Mouse (Mus musculus): ENCODE measurements around the gene Muc13. TPM values are rescaled to one million over a fixed set of nuclear protein-coding genes. Genes with fewer than 3 reads are reported as not detected.
A peak's percentile ranks its signal among the peaks of the same experiment; 100 is the strongest.

The Muc13 gene
- total and polyA plus RNA-seq, 2 experiments from 2014 or later: 0.06 TPM; not detected in 1

DNA sequence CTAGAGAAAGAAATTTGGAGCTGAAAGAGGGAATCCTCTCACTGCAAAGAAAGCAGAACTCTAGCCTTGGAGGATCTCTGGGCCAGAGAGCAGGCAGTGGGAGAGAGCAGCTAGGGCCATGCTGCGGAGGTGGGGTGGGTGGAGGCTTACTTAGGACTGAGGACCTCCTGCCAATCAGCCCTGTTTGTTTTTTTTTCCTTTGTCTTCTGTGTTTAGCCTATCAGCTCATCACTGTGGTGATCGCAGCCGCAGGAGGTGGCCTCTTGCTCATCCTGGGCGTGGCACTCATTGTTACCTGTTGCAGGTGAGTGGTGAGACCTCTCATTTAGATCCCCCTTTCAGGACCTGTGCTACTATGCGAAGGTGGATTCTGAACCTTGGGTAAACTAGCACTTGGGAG is 33.3 kb upstream of the Muc13 start:
- H3K9me3 ChIP-seq (ENCODE audit: low read length): no peaks in the 10 kb centered on the region
- H3K4me2 ChIP-seq (ENCODE audit: low read depth, low read length): no peak overlapping the region
- no peaks in the 10 kb centered on the region for H3K27me3 ChIP-seq (ENCODE audit: insufficient read depth, low read length)
- H3K4me3 ChIP-seq (ENCODE audit: low read length): no peak overlapping the region
- no peak overlapping the region for H3K9ac ChIP-seq (replicated peaks; ENCODE audit: low read length)
- WGBS: 32% methylated on average over 5 of the region's 5 CpGs
- TF ChIP-seq CTCF (IDR thresholded peaks at IDR 0.05; ENCODE audit: low read depth): no peak
- ATAC-seq (no peak), DNase-seq (ENCODE audit: low spot score) (no peak)
- H3K27ac ChIP-seq: no peak overlapping the region
- H3K4me1 ChIP-seq (ENCODE audit: insufficient read depth, low read length): no peaks in the 10 kb centered on the region
- H3K36me3 ChIP-seq (ENCODE audit: insufficient read depth, low read length): peaks cover 8% of the 10 kb centered on the region; the same call in 1 of the 2 replicates

DNA sequence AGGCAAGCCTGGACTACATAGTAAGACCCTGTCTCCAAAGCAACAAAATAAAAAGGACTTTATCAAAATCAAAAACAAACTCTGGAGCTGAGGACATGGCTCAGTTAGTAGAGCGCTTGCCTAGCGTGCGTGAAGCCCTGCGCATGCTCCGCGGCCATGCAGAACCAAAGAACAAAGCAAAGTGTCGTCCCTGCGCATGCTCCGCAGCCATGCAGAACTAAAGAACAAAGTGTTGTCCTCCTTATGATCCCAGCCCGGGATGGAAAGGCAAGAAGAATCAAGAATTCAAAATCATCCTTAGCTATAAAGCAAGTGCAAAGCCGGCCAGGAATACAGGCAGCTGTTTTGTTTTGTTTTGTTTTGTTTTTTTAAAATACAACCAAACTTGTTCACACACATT is 32.8 kb upstream of the Muc13 start:
- WGBS: 38% methylated on average over 11 of the region's 11 CpGs
- no peak overlapping the region for H3K9ac ChIP-seq (replicated peaks; ENCODE audit: low read length)
- peak; percentile 55 for DNase-seq (ENCODE audit: low spot score)
- ATAC-seq: 0 out of 2 replicates have a peak, but pooled peaks have one; percentile 50
- no peak overlapping the region for H3K27ac ChIP-seq
- no peaks in the 10 kb centered on the region for H3K27me3 ChIP-seq (ENCODE audit: insufficient read depth, low read length)
- no peak overlapping the region for H3K4me2 ChIP-seq (ENCODE audit: low read depth, low read length)
- H3K36me3 ChIP-seq (ENCODE audit: insufficient read depth, low read length): peaks cover 8% of the 10 kb centered on the region; the same call in 1 of the 2 replicates
- no peaks in the 10 kb centered on the region for H3K9me3 ChIP-seq (ENCODE audit: low read length)
- no peak for TF ChIP-seq CTCF (IDR thresholded peaks at IDR 0.05; ENCODE audit: low read depth)
- no peak overlapping the region for H3K4me3 ChIP-seq (ENCODE audit: low read length)
- H3K4me1 ChIP-seq (ENCODE audit: insufficient read depth, low read length): no peaks in the 10 kb centered on the region

DNA sequence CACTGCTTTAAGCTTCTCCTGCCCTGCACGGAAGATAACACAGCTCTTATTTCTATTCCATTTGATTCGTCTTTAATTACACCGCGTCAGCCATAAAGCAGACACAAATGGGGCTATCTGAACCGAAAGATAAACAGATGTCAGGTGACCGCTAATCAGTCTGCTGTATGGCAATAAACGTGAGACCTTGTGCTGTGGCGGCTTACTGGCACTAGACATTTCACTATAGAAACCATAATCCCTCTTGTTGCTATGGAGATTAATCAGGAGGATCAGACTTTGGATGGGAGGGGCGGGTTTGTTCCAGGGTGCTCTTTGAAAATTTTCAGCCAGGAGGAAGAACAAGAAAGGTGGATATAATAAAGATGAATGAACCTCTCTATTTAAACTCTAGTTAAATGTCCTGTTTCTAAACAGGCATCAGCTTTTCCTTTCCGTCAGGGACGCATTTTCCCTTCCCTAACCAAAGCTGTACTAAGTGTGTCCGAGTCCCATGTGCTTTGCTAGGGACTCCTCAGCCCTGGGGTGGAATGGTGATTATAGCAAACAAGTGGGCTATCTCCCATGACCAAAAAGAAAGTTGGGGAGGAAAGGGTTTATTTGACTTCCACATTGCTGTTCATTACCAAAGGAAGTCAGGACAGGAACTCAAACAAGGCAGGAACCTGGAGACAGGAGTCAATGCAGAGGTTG is 29.2 kb upstream of the Muc13 start:
- H3K27ac ChIP-seq: peak overlapping the region; percentile 52; the same call in 1 of the 2 replicates
- H3K27me3 ChIP-seq (ENCODE audit: insufficient read depth, low read length): no peaks in the 10 kb centered on the region
- H3K36me3 ChIP-seq (ENCODE audit: insufficient read depth, low read length): peaks cover 3% of the 10 kb centered on the region; the same call in 1 of the 2 replicates
- no peak overlapping the region for H3K9ac ChIP-seq (replicated peaks; ENCODE audit: low read length)
- peak; percentile 83 for ATAC-seq
- no peak overlapping the region for H3K4me3 ChIP-seq (ENCODE audit: low read length)
- 31% methylated on average over 12 of the region's 12 CpGs for WGBS
- no peaks in the 10 kb centered on the region for H3K9me3 ChIP-seq (ENCODE audit: low read length)
- no peaks in the 10 kb centered on the region for H3K4me1 ChIP-seq (ENCODE audit: insufficient read depth, low read length)
- peak overlapping the region; percentile 37 for H3K4me2 ChIP-seq (ENCODE audit: low read depth, low read length)
- peak; percentile 70 for DNase-seq (ENCODE audit: low spot score)
- no peak for TF ChIP-seq CTCF (IDR thresholded peaks at IDR 0.05; ENCODE audit: low read depth)

DNA sequence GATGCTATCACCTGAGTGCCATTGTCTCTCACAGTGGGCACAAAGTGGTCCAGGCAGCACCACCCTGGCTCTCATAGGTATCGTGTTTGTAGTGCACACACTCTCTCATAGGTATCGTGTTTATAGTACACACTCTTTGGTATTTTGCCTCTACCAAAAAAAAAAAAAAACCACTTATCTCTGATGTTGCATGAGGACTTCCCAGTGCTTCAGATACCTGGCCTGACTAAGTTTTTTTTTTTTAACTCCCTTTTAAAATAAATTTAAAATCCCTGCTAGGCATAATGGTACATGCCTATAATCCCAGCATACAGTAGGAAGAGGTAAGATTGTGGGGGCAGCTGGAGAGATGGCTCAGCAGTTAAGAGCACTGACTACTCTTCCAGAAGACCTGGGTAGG is 28.4 kb upstream of the Muc13 start:
- TF ChIP-seq CTCF (IDR thresholded peaks at IDR 0.05; ENCODE audit: low read depth): no peak
- ATAC-seq (no peak), DNase-seq (ENCODE audit: low spot score) (no peak)
- no peak overlapping the region; the same call in 1 of the 2 replicates for H3K27ac ChIP-seq
- no peaks in the 10 kb centered on the region for H3K27me3 ChIP-seq (ENCODE audit: insufficient read depth, low read length)
- no peak overlapping the region for H3K9ac ChIP-seq (replicated peaks; ENCODE audit: low read length)
- WGBS: 97% methylated on average over 2 of the region's 2 CpGs
- H3K9me3 ChIP-seq (ENCODE audit: low read length): no peaks in the 10 kb centered on the region
- no peaks in the 10 kb centered on the region for H3K4me1 ChIP-seq (ENCODE audit: insufficient read depth, low read length)
- H3K4me2 ChIP-seq (ENCODE audit: low read depth, low read length): no peak overlapping the region
- no peak overlapping the region for H3K4me3 ChIP-seq (ENCODE audit: low read length)
- H3K36me3 ChIP-seq (ENCODE audit: insufficient read depth, low read length): peaks cover 3% of the 10 kb centered on the region; the same call in 1 of the 2 replicates

DNA sequence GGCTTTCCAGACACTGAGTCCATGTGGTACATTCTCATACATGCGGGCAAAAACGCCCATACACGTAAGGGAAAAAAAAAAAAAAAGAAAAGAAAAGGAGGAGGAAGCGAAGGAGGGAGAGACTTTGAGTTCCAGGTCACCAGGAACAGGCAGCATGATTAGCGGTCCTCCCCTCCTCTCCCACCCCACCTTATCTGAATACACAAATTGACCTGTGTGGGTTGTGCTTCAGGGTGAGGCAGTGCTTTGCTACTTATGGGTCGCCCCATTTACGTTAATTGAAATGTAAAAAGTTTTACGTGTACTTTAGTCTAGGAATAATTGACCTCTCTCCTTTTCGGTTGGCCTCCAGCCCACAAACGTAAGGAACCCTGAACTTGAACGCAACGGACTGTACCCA is 27.5 kb upstream of the Muc13 start:
- Histone ChIP-seq H3K27ac (no peak overlapping the region), H3K27me3 (ENCODE audit: insufficient read depth, low read length) (no peaks in the 10 kb centered on the region), H3K36me3 (ENCODE audit: insufficient read depth, low read length) (no peaks in the 10 kb centered on the region), H3K4me1 (ENCODE audit: insufficient read depth, low read length) (no peaks in the 10 kb centered on the region), H3K4me2 (ENCODE audit: low read depth, low read length) (no peak overlapping the region), H3K4me3 (ENCODE audit: low read length) (no peak overlapping the region), H3K9ac (replicated peaks; ENCODE audit: low read length) (no peak overlapping the region), H3K9me3 (ENCODE audit: low read length) (no peaks in the 10 kb centered on the region)
- ATAC-seq (no peak), DNase-seq (ENCODE audit: low spot score) (no peak)
- no peak for TF ChIP-seq CTCF (IDR thresholded peaks at IDR 0.05; ENCODE audit: low read depth)
- WGBS: 87% methylated on average over 12 of the region's 12 CpGs

DNA sequence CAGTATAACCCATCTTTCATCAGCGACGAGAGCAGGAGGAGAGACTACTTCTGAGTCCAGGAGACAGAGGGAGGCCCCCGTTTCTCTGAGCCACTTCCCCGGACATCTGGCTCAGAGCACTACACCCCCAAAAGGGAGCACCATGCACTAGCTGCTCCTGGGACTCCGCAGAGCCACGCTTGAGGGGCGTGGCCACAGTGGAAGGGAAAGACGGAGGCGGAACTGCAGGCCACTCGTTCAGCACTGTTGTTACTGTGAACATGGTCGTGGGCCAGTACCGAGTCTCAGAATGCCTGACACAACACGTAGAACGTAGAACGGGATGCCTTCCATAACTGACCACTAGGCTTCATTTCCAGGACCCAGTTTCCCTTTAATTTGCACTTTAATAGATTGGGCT is 27.1 kb upstream of the Muc13 start:
- no peaks in the 10 kb centered on the region for H3K9me3 ChIP-seq (ENCODE audit: low read length)
- H3K4me3 ChIP-seq (ENCODE audit: low read length): no peak overlapping the region
- 69% methylated on average over 15 of the region's 15 CpGs for WGBS
- H3K27me3 ChIP-seq (ENCODE audit: insufficient read depth, low read length): no peaks in the 10 kb centered on the region
- no peaks in the 10 kb centered on the region for H3K4me1 ChIP-seq (ENCODE audit: insufficient read depth, low read length)
- H3K27ac ChIP-seq: no peak overlapping the region
- H3K36me3 ChIP-seq (ENCODE audit: insufficient read depth, low read length): no peaks in the 10 kb centered on the region
- ATAC-seq (no peak), DNase-seq (ENCODE audit: low spot score) (no peak)
- no peak for TF ChIP-seq CTCF (IDR thresholded peaks at IDR 0.05; ENCODE audit: low read depth)
- no peak overlapping the region for H3K9ac ChIP-seq (replicated peaks; ENCODE audit: low read length)
- H3K4me2 ChIP-seq (ENCODE audit: low read depth, low read length): no peak overlapping the region

Measured in hindbrain, postnatal 0 days (tissue).